Mouse (Mus musculus): ENCODE measurements at regions not wholly inside any gene's neighbourhood (a gene's known extent, or its start where the extent isn't known, plus 50 kb on each side); places are given as distances from the start of the nearest gene placed in this dataset.

DNA sequence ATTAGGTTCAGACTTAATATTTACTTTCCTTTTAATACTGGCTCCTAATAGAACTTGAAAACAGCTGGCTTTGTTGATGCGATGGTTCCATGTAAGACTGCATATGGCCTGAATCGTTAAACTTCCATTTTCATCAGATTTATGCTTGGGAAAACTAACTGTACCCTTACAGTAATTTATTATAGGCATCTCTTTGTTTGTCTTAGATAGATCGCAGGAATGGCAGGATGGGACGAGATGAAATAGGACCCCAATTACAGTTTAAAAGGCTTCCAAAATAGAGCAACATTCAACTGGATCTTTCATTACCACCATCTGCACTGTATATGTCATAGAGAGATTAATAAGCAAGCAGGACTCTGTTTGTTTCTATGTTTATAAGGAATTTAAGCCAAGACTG is 335.3 kb downstream of the Fat4 start:
- intact Hi-C loops (cut with DNase I) = loop anchor here (5.0 kb wide), 1 partner anchor 335 kb away; the partner anchor contains the start of gene Fat4
- DNase-seq = no peak

DNA sequence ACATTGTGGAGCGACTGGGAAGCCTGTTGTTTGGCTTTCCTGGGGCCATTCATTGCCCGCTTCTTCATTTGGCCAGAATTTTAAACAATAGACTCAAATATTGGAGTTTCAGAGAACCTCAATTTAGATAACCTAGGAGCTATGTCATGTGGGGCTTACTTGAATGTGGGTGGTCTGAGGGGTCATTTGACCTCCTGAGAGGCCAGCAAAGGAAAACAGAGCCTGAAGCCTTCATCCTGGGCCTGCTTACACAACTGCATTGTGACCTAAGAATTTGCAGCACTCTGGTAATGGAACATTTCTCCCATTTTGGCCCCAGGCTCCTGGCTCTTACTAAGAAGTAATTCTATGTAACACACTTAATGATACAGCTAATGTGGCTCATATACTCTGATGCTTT is 348.2 kb downstream of the Fat4 start:
- no peak for DNase-seq
- intact Hi-C loops (cut with DNase I) = no loop called here

DNA sequence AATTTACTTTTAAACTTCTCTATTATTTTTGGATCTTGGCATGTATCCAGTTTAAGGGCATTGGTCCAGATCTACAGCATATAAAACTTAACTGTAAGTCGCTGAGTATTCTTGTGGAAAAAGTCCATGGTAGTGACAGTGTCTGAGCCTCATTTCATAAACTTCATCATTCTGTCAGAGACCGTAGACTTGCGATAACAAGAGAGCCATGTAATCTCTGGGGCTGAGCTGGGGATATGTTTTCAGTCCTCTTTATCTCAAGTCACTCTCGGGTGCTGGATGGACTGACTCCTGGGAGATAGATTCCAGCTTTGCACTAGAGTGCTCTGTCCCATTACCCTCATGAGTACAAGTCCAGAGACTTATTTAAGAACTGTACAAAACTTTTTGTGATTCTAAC is 362.0 kb downstream of the Fat4 start:
- no peak for DNase-seq
- intact Hi-C loops (cut with DNase I) = no loop called here

DNA sequence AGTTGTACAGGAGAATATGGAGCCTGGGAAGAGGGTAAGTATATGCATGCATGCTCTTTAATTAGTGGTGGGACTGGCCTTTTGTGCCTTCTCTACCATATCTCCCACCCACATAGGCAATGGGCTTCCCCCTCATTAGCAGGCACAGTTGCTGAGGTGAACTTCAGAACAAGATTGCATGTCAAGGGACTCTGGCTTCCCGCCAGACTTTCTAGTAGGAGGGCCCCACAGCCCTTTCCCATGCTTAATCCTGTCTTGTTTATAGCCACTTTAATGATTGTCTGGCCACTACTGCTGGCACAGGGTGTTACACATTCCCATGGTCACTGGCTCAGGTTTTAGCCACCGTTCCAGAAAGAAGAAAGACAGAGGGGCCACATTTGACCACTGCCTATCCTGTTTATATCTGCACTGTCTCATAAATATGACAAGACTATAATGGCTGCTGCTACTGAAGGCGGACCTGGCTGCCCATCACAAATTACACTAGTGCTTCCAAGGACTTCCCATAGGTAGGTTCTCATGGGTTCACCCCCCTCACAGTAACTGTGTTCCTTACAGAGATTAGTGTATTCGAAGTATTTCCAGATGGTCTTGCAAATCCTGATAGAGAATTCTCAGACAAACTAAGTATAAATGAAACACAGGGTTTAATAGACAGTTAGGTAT is 362.6 kb downstream of the Fat4 start:
- DNase-seq = no peak
- intact Hi-C loops (cut with DNase I) = no loop called here

DNA sequence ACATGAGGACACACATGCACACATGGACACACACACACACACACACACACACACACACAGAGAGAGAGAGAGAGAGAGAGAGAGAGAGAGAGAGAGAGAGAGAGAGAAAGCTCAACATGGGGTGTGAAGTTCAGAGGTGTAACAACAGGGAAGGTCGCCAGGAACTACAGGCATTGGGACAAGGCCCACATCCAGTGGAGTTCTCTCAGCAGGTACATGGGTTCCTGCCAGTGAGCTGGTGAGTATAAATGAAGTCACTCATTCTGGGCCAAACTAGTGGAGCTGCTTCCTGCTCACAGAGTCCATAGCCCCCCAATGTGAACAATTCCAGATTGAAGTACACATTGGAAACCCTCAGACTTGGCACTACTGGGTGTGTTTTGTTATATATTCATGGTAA is 366.3 kb downstream of the Fat4 start:
- DNase-seq = no peak
- intact Hi-C loops (cut with DNase I) = no loop called here

DNA sequence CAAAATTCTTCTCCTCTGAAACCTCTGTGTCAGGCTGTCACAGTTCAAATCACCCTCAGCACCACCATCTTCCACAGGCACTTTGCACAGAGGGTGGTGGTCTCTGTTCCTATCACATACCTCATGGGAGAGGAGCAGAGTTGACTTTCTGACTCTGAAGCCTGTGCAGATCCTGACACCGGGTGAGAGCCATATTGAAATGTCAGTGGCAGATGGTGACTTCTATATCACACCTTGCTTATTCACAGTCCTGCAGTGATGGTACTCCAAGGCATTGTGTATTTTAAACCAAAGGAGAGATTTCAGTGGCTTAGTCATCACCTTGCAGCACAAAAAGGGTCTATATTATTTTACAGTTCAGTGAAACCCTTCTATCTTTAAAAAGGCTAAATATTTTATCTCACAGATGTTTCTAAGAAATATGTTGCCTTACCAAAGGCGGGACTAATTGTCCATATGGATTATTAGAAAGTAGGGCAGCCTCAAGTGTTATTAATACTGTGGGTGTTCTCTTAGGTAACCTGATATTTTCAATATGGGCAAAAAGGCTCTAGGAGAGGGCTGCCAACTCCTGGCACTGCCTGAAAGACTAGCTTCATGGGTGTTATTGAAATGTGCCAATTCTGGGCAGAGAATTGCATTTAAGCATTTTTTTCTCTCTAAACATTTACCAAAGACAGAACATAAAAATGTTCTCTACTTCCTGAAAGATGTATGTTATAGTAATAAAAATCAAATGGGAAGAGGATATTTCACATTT is 378.1 kb downstream of the Fat4 start:
- intact Hi-C loops (cut with DNase I) = no loop called here
- no peak for DNase-seq

DNA sequence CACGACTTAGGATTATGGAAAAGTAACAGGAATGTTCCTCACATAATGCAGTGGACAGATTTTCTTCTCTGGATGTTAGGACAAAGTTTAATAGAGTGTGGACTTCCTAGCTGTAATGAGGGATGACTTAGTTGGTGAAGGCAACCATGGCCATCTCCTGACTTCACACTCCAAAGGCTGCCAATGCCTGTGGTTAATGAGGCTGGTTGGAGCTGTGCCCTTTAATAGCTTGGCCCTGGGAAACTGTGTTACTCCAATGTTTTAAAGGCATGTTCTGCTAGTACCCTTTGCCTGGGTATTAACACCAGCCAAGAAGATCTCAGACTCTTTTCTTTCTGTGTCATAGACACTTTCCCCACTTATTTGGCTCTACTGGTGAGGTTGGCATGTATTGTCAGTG is 378.9 kb downstream of the Fat4 start:
- intact Hi-C loops (cut with DNase I) = no loop called here
- no peak for DNase-seq

DNA sequence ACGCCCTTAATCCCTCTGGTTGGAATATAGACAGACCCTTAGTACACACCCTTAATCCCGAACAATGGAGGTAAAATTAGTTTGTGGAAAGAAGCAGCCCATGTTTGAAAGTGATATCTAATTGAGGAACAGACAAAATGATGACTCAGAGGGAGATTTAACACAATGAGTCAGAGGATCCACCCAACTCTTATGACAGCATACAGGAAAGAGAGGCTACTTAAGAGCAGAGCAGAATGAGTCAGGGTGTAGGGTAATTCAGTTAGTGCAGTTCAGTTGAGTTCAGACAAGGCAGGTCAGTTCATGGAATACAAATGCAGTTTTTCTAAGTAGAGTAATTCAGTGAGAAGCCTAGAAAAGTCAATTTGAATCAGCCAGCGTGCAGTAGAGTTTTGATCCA is 382.6 kb downstream of the Fat4 start:
- intact Hi-C loops (cut with DNase I) = no loop called here
- no peak for DNase-seq

DNA sequence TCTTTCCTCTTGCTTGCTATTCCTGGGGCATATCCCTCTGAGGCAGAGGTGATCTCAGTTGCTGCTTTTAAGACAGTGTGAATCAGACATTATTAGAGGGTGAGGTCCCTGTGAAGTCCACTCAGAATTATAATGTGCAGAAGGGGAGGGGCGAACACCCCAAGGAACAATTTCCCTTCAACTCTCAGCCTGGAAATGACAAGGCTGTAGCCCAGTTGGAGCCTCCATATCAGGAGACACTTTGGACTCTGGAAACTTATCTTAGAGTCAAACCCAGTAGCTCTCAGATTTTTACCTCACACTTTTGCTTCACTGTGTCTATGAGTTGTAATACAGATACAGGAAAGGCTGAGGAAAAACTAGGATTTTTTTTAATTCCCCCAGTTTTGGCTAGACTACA is 385.9 kb downstream of the Fat4 start:
- no peak for DNase-seq

DNA sequence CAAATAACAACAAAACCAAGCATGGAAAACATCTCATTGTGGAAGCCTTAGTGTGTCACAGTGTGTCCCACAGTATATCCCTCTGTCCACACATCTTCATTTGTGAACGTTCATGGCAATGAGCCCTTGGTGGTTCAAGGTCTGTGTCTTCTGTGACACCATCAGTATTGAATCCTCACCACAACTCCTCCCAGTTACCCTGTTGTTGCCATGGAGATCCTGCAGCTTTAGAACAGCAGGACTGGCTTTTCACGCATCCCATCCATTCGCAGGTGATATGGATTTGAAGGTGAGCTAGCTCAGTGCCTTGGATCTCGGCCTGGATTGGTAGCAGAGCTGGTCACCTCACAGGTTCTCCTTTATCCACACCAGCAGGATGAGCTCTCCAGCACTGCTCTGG is 390.2 kb downstream of the Fat4 start:
- intact Hi-C loops (cut with DNase I) = no loop called here

More for the DNA sequence above, 385.9 kb downstream of the Fat4 start:
- intact Hi-C loops (cut with DNase I) = no loop called here

DNA sequence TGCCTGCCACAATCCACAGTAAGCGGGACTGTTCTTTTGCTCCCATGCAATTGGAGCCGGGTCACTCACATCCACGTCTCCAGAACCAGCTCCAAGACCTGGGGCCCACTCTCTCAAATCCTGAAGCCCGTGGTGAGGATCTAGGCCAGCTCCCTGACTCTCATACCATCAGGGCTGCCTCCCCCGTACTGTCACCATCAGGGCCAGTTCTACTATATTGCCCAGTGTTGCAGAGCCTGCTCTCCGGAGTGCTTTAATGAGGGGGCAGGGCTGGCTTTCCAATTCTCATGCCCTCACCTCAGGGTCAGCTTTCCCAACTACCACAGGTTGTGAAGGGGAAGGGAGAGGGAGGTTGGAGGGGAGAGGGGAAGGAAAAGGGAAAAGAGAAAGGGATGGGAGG is 390.6 kb downstream of the Fat4 start:
- DNase-seq = no peak
- intact Hi-C loops (cut with DNase I) = no loop called here

More for the DNA sequence above, 390.2 kb downstream of the Fat4 start:
- no peak for DNase-seq

DNA sequence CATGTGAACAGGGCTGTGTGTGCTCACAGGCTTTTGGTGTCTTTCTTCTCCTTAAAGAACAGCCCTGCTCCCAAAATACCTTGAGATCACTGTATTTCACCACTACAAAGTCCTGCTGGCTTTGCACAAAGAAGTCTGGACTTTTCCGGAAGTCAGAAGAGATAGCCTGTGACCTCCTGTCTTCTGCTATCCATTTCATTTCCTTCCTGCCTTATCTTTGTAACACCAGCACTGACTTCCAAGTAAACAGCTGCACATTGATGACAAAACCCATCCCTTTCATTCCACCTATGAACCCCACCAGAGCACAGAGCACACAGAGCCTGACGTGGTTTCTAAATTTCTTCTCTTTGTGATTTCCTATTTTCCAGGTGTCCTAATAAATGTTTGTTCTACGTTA is 408.5 kb downstream of the Fat4 start:
- intact Hi-C loops (cut with DNase I) = no loop called here
- no peak for DNase-seq

DNA sequence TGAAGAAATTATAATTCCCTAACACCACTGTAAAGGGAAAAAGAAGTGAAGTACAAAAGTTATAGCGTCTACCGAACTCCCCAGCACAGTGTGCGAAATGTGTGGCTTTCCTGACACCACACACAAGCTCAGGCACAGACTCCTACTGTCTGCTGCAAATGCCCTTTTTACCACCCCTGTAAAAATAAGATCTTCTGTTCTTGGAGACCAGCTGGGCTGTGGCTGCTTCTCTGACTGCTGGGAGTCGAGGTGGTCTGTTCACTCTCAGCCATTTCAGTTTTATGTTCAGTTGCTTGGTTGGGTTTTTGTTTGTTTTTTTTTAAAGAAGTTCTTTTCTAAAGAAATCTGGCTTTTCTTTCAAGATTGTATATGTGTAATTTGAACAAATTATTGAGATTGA is 409.5 kb downstream of the Fat4 start:
- no peak for DNase-seq
- intact Hi-C loops (cut with DNase I) = no loop called here

DNA sequence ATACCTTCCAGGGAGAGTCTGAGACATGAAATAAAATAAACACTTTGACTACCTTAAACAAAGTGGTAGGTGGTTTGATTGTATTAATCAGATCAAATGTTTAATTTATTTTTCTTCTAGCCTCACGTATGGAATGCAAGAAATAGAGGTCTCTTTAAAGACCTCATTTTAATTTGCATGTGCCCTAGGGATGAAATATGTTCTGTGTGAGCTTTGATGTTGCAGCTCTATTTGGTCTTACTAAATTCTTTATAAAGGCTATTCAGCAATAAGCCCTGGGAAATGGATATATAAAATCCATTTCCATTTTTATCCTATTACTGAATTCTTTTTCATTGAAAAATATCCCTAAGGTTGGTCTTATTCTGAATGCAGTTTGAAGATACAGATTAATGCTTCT is 422.7 kb downstream of the Fat4 start:
- intact Hi-C loops (cut with DNase I) = no loop called here
- no peak for DNase-seq

DNA sequence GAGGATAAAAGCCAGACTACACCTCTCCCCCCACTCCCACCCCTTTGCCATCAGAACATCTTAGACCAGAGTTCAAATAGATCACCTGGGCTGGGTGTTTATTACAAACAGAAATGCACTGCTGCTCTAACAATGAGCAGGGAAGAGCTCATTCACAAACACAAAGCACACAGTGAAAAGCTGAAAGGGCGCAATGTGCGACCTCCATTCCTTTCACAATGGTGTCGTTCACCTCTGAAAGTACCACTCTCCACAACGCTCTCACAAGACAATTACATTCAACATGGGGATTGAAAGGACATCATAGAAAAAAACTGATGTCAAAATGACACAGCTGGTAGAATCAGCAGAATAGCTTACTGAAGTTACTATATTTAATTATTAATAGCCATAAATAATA is 426.8 kb downstream of the Fat4 start:
- intact Hi-C loops (cut with DNase I) = no loop called here

DNA sequence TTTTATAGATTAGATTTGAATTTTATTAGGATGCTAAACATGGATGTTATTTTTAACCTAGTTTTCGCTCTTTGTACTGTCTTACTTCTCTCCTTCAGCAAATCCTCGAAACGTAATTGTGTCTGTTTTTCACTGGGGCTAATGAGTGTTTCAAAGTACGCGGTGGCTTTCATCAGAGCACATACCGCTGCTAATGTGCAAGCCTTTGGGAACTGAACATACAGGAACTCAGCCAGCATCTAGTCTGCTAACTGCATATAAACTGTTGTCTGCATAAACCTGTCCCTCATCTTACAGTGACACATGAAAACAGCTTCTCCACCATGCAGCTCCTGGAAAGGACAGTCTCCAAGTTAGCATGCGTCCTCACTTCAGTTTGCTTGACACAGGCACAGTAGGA is 434.1 kb downstream of the Fat4 start:
- intact Hi-C loops (cut with DNase I) = no loop called here
- no peak for DNase-seq

More for the DNA sequence above, 426.8 kb downstream of the Fat4 start:
- no peak for DNase-seq

DNA sequence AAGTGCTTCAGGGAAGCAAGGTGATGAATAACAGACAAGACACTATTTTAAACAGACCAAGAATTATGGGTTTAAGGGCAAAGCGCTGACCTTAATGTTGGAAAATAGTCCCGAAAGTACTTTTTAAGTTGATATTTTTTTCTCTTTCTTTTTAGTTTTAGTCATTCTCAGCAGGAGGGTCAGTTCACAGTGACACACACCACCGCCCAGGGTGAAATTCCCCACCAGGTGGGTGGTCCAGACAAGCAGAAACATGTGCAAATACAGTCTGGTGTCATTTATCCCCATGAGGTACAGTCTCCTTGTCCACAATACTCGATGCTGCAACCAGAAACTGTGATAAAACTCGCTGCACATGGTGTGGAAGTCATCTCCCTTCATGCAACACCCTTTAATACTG is 435.5 kb downstream of the Fat4 start:
- DNase-seq = no peak
- intact Hi-C loops (cut with DNase I) = no loop called here

DNA sequence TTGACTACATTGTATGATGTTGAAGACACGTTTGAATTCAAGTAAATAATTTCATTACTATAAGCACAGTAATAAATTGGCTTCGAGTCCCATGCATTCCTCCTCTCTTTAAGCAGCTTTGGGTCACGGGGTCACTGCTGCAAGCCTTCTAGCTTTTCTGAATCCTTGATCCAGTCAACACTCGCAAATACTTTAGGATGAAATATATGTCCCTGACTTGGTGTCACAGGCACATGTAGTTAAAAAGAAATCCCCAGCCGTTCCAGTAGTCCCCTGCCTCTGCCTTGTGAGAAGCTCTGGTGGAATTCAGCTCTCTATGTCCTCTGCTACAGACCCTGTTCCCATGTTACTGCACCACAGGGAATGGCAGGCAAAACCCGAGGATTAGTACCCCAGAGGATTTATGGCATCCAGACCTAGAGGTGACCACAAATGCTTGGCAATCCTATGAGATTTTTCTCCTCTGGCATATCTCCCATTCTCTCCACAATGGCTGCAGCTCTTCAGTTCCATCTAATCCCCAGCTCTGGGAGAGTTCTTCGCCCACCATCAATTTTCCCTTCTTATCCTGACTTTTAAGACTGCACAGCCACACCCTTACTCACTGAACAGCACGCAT is 449.0 kb downstream of the Fat4 start:
- intact Hi-C loops (cut with DNase I) = no loop called here
- no peak for DNase-seq

DNA sequence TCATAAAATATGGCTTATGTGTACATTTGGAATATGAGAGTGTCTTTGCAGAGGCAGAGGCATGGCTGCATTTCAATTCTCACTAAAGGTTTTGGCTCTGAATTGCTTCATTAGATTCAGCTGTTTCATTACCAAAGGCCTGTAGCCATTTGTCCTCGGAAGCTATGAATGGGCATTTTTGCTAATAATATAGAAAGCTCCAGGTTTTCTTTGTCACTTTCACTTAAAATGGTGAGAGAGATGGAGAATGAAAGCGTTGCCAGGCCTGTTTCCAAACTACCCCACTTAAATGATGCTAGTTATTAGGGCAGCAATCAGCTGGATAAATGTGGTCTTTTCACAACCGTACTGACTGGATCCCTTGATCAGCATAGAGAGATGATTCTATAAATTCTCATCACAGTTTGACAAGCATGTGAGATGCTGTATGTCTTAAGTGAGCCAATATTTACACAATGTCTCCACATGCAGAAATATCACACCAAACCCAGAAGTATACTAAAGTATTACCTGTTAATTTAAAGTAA is 454.5 kb downstream of the Fat4 start:
- DNase-seq = no peak
- intact Hi-C loops (cut with DNase I) = no loop called here

DNA sequence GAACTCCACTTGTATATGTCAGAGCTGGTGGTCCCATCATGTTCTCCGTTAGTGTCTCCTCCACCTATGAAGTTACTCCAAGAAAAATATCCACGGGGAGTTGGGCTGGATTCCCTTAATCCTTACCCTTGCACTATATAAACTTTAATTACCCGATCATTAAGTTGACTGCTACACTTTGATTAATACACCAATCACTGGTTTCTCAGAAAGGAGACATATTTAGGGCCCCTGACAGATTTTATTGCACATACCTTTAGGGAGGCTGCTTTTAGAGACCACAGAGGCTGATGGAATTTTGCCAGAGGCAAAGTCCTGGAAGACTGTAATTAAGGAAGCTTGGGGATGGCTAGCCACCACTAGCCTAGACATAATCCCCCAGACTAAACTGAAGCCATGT is 457.3 kb downstream of the Fat4 start:
- intact Hi-C loops (cut with DNase I) = no loop called here
- DNase-seq = no peak

DNA sequence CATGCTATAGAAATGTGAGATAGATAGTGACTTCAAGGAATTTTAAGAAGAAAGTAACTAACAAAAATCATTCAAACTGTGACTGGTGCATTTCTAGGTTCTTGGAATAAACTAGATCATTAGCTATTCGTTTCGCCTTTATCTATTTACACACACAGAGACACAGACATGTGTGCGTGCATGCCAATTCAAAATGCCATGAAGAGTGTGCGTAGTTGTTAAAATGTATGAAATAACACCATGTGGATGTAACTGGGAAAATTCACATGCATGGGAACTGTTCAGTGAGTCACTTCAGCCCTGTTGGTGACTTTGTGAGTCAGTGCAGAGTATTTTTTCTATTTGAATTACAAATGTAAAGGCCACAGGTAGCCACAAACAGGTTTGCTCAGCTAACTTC is 460.8 kb downstream of the Fat4 start:
- intact Hi-C loops (cut with DNase I) = no loop called here
- no peak for DNase-seq

DNA sequence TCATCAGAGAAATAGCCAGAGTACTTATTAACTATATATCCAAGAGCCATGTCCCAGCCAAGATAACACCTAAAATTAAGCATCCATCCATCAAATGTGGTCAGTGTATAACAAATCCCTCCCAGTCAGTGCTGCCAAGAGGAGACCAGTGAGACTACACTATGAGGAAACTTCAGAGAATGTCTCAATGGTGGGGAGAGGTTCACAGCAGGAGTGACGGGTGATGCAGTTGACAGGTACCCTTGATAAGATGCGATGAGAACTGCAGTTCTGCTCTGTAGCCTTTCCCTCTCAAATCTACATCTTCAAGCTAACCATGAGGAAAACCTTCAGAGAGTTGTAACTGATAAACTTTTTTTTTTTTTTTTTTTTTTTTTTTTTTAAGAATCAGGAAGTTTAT is 470.3 kb downstream of the Fat4 start:
- DNase-seq = no peak
- intact Hi-C loops (cut with DNase I) = no loop called here

Data from gastrocnemius, postnatal 36 days (tissue).